Mouse (Mus musculus) embryonic fibroblast, embryonic 13.5 days (primary cell): ENCODE results near the gene Kpna1.

Experiments used
- CTCF ChIP-seq: IDR thresholded peaks from 2 replicates; pipeline ENCODE4 v1.5.1; 2011; ENCODE audit warnings: mild to moderate bottlenecking, control low read depth, low read length, moderate library complexity, borderline replicate concordance; ENCODE audit not compliant: insufficient read depth
- POLR2A ChIP-seq: IDR thresholded peaks from 2 replicates; pipeline ENCODE4 v1.6.1; 2011; ENCODE audit warnings: low read depth, mild to moderate bottlenecking, control low read depth, low read length, moderate library complexity

- no peak for TF ChIP-seq POLR2A
- TF ChIP-seq CTCF = no peak
These were observed 5.9 kb downstream of the Kpna1 start for GRCm38 (mm10) chr16:35984471-35984870.
